In genomic region chr8:77132903-77133637, GRCm38 (mm10) we compare ENCODE assay signal across 8 mouse cellular contexts.
DNase-seq lines count a peak whose midpoint lies in the region; ATAC-seq lines count a peak whose summit lies in the region.

No protein-coding gene starts in this region.

- 26% methylated on average over 11 of the region's 11 CpGs for WGBS in forebrain, embryonic 11.5 days
- 29% methylated on average over 11 of the region's 11 CpGs for WGBS in forebrain, embryonic 16.5 days
- 39% methylated on average over 11 of the region's 11 CpGs for WGBS in kidney, embryonic 14.5 days
- WGBS in liver, embryonic 16.5 days (ENCODE audit: insufficient replicate concordance), result 30% methylated on average over 11 of the region's 11 CpGs

- H3K27ac ChIP-seq in forebrain, embryonic 11.5 days (ENCODE audit: low read depth, low read length), result no peak overlapping the region
- no peak overlapping the region for H3K27ac ChIP-seq in forebrain, embryonic 16.5 days (ENCODE audit: low read length)
- H3K27ac ChIP-seq in kidney, embryonic 14.5 days (ENCODE audit: low read depth, low read length), result no peak overlapping the region
- peak overlapping the region; percentile 61; the same call in 1 of the 2 replicates for H3K27ac ChIP-seq in liver, embryonic 16.5 days (ENCODE audit: low read length)

- no peaks in the 10 kb centered on the region for H3K27me3 ChIP-seq in forebrain, embryonic 11.5 days (ENCODE audit: control insufficient read depth, insufficient read depth, low read length)
- H3K27me3 ChIP-seq in forebrain, embryonic 16.5 days (replicated peaks; ENCODE audit: control insufficient read depth, insufficient read depth, low read length), result no peaks in the 10 kb centered on the region
- H3K27me3 ChIP-seq in kidney, embryonic 14.5 days (ENCODE audit: control insufficient read depth, insufficient read depth, low read length), result no peaks in the 10 kb centered on the region
- no peaks in the 10 kb centered on the region for H3K27me3 ChIP-seq in liver, embryonic 16.5 days (ENCODE audit: control insufficient read depth, insufficient read depth, low read depth, low read length)

- H3K4me3 ChIP-seq in forebrain, embryonic 11.5 days (ENCODE audit: low read depth, low read length), result no peak overlapping the region
- H3K4me3 ChIP-seq in forebrain, embryonic 16.5 days (replicated peaks; ENCODE audit: low read length), result no peak overlapping the region
- no peak overlapping the region for H3K4me3 ChIP-seq in kidney, embryonic 14.5 days (ENCODE audit: low read length)
- H3K4me3 ChIP-seq in liver, embryonic 16.5 days (ENCODE audit: low read depth, low read length), result no peak overlapping the region

- ATAC-seq in forebrain, embryonic 11.5 days (replicated peaks; ENCODE audit: low FRiP score), result peak; percentile 53
- no peak for ATAC-seq in forebrain, embryonic 16.5 days
- ATAC-seq in kidney, embryonic 14.5 days (ENCODE audit: low FRiP score, low TSS enrichment), result peak; percentile 84
- ATAC-seq in liver, embryonic 16.5 days (ENCODE audit: low read depth), result peak; percentile 92

- peak; percentile 55 for DNase-seq in forebrain, embryonic 11.5 days (ENCODE audit: low spot score)
- DNase-seq in cerebellum, adult 18-20 months, result peak; percentile 21 to 42
- peak; percentile 99 for DNase-seq in heart, adult 11 months
- peak; percentile 91 for DNase-seq in skeletal muscle tissue, adult 2 months (ENCODE audit: low read depth, low spot score)
- DNase-seq in spleen, postnatal 4 days (ENCODE audit: low spot score in 2 of 2), result no peak

- no peaks in the 10 kb centered on the region for H3K36me3 ChIP-seq in forebrain, embryonic 11.5 days (ENCODE audit: control insufficient read depth, insufficient read depth, low read length)
- H3K36me3 ChIP-seq in forebrain, embryonic 16.5 days (ENCODE audit: control insufficient read depth, insufficient read depth), result no peaks in the 10 kb centered on the region
- no peaks in the 10 kb centered on the region for H3K36me3 ChIP-seq in kidney, embryonic 14.5 days (ENCODE audit: control insufficient read depth, insufficient read depth, low read length)
- H3K36me3 ChIP-seq in liver, embryonic 16.5 days (ENCODE audit: control insufficient read depth, insufficient read depth), result no peaks in the 10 kb centered on the region

- 0 out of 2 replicates have a peak overlapping the region, but pooled peaks have one; percentile 11 for H3K4me2 ChIP-seq in forebrain, embryonic 11.5 days (ENCODE audit: low read depth, low read length, severe bottlenecking)
- no peak overlapping the region for H3K4me2 ChIP-seq in forebrain, embryonic 16.5 days (ENCODE audit: low read length)
- no peak overlapping the region for H3K4me2 ChIP-seq in kidney, embryonic 14.5 days (replicated peaks; ENCODE audit: low read depth, low read length)
- peak overlapping the region; percentile 27; the same call in 1 of the 2 replicates for H3K4me2 ChIP-seq in liver, embryonic 16.5 days (ENCODE audit: low read depth, low read length)

- no peaks in the 10 kb centered on the region for H3K9me3 ChIP-seq in forebrain, embryonic 11.5 days (ENCODE audit: control insufficient read depth, low read length)
- 0 out of 2 replicates have a peak, but pooled peaks cover 3% of the 10 kb centered on the region for H3K9me3 ChIP-seq in forebrain, embryonic 16.5 days (ENCODE audit: control insufficient read depth, low read length)
- H3K9me3 ChIP-seq in kidney, embryonic 14.5 days (ENCODE audit: control insufficient read depth, low read length), result 0 out of 2 replicates have a peak, but pooled peaks cover 3% of the 10 kb centered on the region
- H3K9me3 ChIP-seq in liver, embryonic 16.5 days (replicated peaks; ENCODE audit: control insufficient read depth, low read length), result peaks cover 2% of the 10 kb centered on the region; the same call in 1 of the 2 replicates

- H3K4me1 ChIP-seq in forebrain, embryonic 11.5 days (replicated peaks; ENCODE audit: control insufficient read depth, insufficient read depth, low read length), result no peaks in the 10 kb centered on the region; the same call in 1 of the 2 replicates
- H3K4me1 ChIP-seq in forebrain, embryonic 16.5 days (replicated peaks; ENCODE audit: control insufficient read depth, insufficient read depth, low read length), result 0 out of 2 replicates have a peak, but pooled peaks cover 2% of the 10 kb centered on the region
- H3K4me1 ChIP-seq in kidney, embryonic 14.5 days (ENCODE audit: control insufficient read depth, insufficient read depth, low read length), result 0 out of 2 replicates have a peak, but pooled peaks cover 7% of the 10 kb centered on the region
- H3K4me1 ChIP-seq in liver, embryonic 16.5 days (ENCODE audit: control insufficient read depth, low read depth, low read length), result no peaks in the 10 kb centered on the region

- H3K9ac ChIP-seq in forebrain, embryonic 11.5 days (ENCODE audit: low read length), result no peak overlapping the region
- no peak overlapping the region for H3K9ac ChIP-seq in forebrain, embryonic 16.5 days (replicated peaks; ENCODE audit: low read depth, low read length)
- no peak overlapping the region for H3K9ac ChIP-seq in kidney, embryonic 14.5 days (ENCODE audit: low read depth, low read length)
- H3K9ac ChIP-seq in liver, embryonic 16.5 days (ENCODE audit: low read depth, low read length), result no peak overlapping the region

Comparison
In these comparisons a context has a peak if more than half of its experiments do, and no peak if none do; other contexts are left out.
1. H3K4me2 ChIP-seq: peak in forebrain, embryonic 11.5 days (single experiment) and liver, embryonic 16.5 days (single experiment); none in forebrain, embryonic 16.5 days (single experiment) and kidney, embryonic 14.5 days (single experiment).
2. DNase-seq: peak in forebrain, embryonic 11.5 days (single experiment), cerebellum, adult 18-20 months (2 of 2), heart, adult 11 months (single experiment) and skeletal muscle tissue, adult 2 months (single experiment); none in spleen, postnatal 4 days (0 of 2).